Mouse (Mus musculus): Measurements from ENCODE around the gene Pard3.

Gene Pard3

GRCm38 (mm10) chr8:127220615-127221014 is 156.9 kb downstream of the Pard3 start:
- DNase-seq (ENCODE audit: extremely low read depth, insufficient read length, low spot score) = no peak

GRCm38 (mm10) chr8:127222361-127222760 is 158.7 kb downstream of the Pard3 start:
- no peak for DNase-seq (ENCODE audit: extremely low read depth, insufficient read length, low spot score)

- DNase-seq (ENCODE audit: extremely low read depth, insufficient read length, low spot score) = no peak
Measured at GRCm38 (mm10) chr8:127226996-127227395, 163.3 kb downstream of the Pard3 start.

GRCm38 (mm10) chr8:127227407-127227806 is 163.7 kb downstream of the Pard3 start:
- peak; percentile 31 for DNase-seq (ENCODE audit: extremely low read depth, insufficient read length, low spot score)

GRCm38 (mm10) chr8:127229325-127230232 is 165.9 kb downstream of the Pard3 start:
- DNase-seq (ENCODE audit: extremely low read depth, insufficient read length, low spot score) = no peak

- no peak for DNase-seq (ENCODE audit: extremely low read depth, insufficient read length, low spot score)
Measured at GRCm38 (mm10) chr8:127230233-127230595, 166.5 kb downstream of the Pard3 start.

DNA sequence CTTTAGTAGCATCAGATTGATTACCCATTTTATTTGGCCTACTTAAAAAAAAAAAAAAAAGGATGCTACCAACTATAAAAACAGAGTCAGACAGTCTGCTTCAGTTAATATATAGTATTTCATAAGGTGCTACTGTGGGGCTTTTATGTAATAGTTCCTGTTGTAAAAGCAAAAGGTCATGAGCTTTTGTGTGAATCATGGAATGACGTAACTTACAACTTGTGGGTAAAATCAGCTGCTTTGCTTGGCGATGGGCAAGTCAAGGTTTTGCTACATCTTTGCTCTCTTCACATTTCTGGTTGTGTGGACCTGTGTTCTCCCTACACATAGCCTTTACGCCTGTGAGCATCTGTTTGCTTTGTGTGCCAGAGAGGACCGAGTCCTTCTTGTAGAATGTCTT is 179.7 kb downstream of the Pard3 start:
- DNase-seq (ENCODE audit: extremely low read depth, insufficient read length, low spot score) = no peak

DNA sequence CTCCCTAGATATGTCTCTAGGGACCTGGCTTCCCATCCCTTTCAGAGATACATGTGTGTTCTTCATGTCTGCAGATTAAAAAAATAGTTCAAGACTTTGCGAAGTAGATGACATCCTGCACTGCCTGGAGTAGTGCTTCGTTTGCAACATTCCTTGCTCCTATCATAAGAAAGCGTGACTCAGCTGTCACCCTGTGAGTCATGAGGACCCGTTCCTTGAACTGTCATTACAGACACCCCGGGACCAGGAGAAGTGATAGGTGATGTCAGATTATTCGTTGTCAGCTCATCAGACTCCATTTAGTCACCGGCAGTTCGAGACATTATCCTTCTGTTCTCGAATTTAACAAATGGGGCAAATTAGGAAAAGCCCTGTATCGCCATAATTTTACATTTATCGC is 180.1 kb downstream of the Pard3 start:
- no peak for DNase-seq (ENCODE audit: extremely low read depth, insufficient read length, low spot score)

DNA sequence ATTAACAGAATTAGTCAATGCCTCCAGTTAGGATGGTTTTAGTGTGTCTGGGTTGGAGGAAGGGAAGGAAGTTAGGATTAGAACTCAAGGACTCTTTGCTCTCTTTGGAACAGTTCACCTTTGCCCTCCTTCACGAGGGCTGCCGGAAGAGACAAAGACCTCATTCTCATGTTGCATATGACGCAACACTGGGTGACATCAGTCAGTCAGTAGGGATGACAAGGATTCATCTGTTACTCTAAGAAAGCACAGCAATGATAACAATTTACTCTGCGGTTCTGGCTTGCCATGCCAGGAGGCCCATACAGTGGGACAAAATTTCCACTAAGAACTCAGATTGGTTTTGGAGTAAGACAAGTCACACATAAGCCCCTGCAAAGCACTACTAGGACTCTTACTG is 187.1 kb downstream of the Pard3 start:
- no peak for DNase-seq (ENCODE audit: extremely low read depth, insufficient read length, low spot score)

DNA sequence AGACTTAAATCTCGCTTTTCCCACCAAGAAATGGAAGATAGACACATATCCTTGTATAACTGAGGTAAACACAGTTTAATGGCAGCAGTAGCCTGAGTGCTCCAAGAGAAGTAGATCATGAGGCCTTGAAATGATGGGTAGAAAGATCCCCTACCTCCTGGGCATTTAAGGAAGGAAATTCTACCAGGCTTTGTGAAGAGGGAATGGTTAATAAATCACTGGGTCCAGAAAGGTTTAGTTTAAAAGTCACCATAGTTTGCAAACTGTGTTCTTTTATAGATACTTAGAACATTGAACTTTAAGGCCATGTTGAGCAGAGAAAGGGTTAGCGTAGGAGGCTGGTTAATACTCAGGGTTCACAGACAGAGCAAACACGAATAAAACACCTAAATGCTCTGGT is 187.8 kb downstream of the Pard3 start:
- DNase-seq (ENCODE audit: extremely low read depth, insufficient read length, low spot score) = no peak

DNA sequence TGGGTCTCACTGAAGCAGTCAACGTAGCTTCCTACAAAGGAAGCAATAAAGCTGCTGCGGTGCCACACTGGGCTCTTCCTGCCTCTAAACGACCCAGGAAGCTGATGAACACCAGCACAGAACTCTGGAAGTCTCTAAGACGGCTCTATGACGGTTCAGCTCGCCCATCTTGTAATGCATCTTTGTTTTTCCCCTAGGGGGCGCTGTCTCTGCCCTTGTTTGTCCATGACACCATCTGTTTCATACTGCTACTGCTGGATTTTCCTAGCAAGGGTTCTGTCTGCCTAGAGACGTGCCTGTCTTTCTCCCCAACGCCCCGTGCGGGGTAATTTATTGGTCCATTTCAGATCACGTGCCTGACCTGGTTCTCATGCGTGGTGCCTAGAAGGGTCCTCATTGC is 188.3 kb downstream of the Pard3 start:
- no peak for DNase-seq (ENCODE audit: extremely low read depth, insufficient read length, low spot score)

DNA sequence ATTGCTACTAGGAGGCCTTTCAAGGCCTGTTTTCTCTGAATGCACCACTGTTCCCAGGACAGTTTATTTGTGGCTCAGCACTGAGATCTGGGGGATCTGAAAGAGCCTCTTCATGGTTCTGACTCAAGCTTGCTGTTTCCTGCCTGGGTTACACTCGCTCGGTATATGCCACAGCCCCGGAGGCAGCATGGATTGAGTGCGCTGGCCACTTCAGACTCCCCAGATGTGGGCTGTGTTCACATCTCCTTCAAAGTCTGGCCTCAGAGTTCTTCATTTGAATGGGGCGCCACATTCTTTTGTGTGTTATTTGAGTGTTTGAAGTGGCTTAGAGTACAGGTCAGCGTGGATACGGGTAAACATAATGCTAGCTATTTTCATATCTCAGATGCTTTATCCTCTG is 190.9 kb downstream of the Pard3 start:
- no peak for DNase-seq (ENCODE audit: extremely low read depth, insufficient read length, low spot score)

GRCm38 (mm10) chr8:127257086-127257485 is 193.4 kb downstream of the Pard3 start:
- peak; percentile 36 for DNase-seq (ENCODE audit: extremely low read depth, insufficient read length, low spot score)

- DNase-seq (ENCODE audit: extremely low read depth, insufficient read length, low spot score) = no peak
Measured at GRCm38 (mm10) chr8:127261051-127261450, 197.4 kb downstream of the Pard3 start.

- DNase-seq (ENCODE audit: extremely low read depth, insufficient read length, low spot score) = no peak
Measured at GRCm38 (mm10) chr8:127262026-127262425, 198.3 kb downstream of the Pard3 start.

- no peak for DNase-seq (ENCODE audit: extremely low read depth, insufficient read length, low spot score)
Measured at GRCm38 (mm10) chr8:127262436-127262835, 198.7 kb downstream of the Pard3 start.

GRCm38 (mm10) chr8:127262926-127263325 is 199.2 kb downstream of the Pard3 start:
- DNase-seq (ENCODE audit: extremely low read depth, insufficient read length, low spot score) = no peak

- DNase-seq (ENCODE audit: extremely low read depth, insufficient read length, low spot score) = no peak
Measured at GRCm38 (mm10) chr8:127263457-127263856, 199.8 kb downstream of the Pard3 start.

GRCm38 (mm10) chr8:127264691-127265470 is 201.2 kb downstream of the Pard3 start:
- no peak for DNase-seq (ENCODE audit: extremely low read depth, insufficient read length, low spot score)

DNA sequence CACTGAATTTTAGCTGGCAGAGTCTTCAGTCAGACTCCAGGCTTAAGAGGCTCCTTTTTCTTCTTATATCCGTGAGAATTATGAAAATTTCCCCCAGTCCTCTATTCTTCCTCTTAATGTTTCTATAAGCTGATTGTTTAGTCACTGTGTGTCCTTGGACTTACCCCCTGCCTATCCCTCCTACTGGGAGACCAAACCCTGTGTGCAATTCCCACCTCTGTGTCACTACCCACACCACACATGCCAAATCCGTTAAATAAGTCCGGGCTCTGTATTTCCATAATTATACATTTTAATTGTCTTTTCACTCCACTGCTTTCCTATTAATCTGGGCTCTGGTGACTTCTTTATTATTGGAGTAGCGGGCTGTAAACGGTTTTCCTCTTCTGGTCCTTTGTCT is 203.1 kb downstream of the Pard3 start:
- DNase-seq (ENCODE audit: extremely low read depth, insufficient read length, low spot score) = no peak

DNA sequence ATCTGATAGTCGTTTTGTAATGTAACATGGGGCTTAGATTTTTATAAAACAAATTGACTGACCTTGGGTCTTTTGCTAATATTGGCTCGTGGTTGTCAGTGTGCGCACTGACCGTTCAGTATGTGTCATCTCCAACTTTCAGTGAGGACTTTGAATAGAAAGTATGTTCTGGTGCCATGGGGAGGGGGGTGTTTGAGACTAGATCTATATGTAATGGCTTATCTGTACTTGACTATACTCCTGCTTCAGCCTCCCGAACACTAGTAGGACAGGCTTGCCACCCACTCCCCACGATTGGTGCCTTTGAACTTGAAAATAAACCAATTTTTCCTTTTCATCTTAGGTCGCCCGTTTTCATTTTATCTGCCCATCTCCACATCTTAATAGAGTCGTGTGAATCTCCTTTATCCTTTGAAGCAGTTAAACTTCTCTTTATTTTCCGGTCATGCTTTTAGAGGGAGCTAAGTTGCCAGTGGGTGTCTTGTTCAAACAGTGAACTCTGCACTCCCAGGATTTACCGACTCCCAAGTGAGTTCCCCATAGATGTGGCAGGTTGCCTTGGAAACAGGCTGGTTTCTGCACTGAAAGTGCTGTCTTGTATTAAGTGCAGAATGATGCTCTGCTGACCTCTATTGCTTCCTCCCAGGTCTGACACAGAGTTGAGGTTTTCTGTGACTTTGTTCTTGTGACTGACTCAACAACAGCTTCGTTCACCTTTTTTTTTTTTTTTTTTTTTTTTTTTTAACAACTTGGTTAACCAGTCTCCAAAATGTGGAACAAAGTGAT is 204.7 kb downstream of the Pard3 start:
- DNase-seq (ENCODE audit: extremely low read depth, insufficient read length, low spot score) = no peak

Measured in 3134 (cell line).